Mouse (Mus musculus) CD4-positive, CD25-positive, alpha-beta regulatory T cell, adult 2 months (primary cell): Measurements from ENCODE around the gene Fam83e.
A peak's percentile ranks its signal among the peaks of the same experiment; 100 is the strongest.

ENCODE experiments used
- DNase-seq: peaks from one replicate; pipeline ENCODE4 v3.0.0-alpha.2; 2012; ENCODE audit warnings: low read depth, low spot score

Fam83e gene

DNA sequence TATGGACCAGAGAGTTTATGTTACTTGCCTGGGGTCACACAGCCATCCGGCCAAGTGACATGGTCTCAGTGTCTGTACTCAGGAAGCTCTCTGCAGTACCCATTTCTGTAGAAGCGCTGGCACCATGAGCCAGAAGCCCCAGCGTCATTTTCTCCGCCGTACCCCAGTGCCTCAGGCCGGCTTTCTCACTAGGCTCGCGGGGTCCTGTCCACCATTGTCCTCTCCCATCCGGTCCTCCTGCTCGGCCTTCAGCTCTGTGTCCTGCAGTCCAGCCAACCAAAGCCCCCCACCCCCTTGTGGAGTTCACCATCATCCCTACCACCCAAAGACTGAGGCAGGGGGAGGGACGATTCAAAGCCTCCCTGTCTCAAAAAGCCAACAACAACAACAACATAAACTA, 19.4 kb upstream of the Fam83e start:
- DNase-seq, result no peak

DNA sequence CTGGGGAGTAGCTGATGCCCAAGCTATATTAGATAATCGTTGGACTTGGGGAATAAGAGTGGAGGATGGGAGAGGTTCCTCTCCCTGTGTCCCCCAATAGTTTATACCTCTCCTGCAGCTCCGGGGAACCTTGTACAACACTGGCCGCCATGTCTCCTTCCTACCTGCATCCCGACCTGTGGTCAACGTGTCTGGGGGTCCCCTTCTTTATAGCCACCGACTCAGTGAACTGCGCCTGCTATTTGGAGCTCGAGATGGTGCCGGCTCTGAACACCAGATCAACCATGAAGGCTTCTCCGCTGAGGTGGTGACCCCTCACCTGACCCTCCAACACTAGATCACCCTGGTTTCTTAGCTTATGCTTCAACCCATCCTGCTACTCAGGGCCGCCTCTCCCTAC, 18.7 kb upstream of the Fam83e start:
- no peak for DNase-seq

GRCm38 (mm10) chr7:45702809-45703520, 18.0 kb upstream of the Fam83e start:
- DNase-seq, result no peak

- DNase-seq, result no peak
These were observed 17.4 kb upstream of the Fam83e start for GRCm38 (mm10) chr7:45703521-45704033.

DNA sequence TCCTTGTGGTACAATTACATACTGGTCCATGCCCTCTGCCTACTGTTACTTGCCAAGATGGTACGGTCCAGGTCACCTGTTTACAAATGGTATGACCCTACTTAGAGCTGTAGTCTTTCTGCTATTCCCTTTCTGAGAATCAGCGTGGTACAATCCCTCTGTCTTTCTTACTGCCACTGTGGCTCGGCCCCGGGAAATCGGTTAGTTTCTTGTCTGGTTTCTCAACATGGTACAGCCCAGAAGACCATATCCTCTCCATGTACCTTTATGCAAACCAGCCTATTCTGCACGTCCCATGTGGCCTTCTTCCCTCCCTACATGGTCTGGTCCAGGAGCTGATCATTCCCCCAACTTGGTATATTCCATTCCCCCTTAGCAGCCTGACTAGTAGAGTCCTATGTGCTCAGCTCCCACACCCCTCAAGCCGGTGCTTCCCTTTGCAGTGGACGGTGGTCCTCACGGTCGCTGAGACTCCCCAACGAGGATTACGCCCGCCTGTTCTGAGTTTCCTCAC, 16.9 kb upstream of the Fam83e start:
- DNase-seq, result peak; percentile 85

GRCm38 (mm10) chr7:45704730-45705442, 16.1 kb upstream of the Fam83e start, which contains the start of gene Dbp:
Dbp (plus strand) TSS chr7:45705088.
- DNase-seq, result peak; percentile 99

DNA sequence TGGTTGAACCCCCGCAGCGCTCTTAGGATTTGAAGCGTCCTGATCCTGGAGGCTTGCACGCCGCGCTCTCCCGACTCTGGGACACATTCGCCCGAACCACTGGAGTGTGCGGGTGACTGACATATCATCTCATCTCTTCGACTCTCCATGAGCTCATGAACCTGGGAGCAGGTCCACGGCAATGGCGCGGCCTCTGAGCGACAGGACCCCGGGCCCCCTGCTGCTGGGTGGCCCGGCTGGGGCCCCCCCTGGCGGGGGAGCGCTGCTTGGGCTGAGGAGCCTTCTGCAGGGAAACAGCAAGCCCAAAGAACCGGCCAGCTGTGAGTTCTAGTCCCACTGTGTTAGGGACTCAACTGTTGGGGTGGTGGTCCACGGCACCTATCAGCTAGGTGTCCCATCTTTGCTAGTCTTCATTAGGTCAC, 15.6 kb upstream of the Fam83e start:
- peak; percentile 60 for DNase-seq

DNA sequence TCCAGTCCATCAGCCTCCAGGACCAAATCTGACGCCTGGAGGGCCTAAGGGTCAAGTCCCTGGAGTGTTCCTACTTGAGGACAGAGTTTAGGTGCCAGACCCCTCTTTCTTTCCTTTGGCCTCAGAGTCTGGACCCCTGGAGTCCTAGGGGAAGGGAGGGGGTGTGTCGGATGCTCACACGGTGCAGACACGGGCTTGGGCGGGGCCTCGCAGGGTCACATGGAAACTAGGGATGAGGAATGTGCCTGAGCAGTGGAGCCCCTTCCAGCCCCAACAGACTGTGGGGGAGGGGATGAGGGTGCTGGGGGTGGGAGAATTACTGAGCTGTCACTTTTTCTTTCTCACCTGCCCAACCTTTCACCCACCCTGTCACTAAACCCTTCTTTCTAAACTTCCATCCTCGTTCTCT, 15.1 kb upstream of the Fam83e start:
- DNase-seq, result peak; percentile 60

- DNase-seq, result peak; percentile 93
These were observed 14.2 kb upstream of the Fam83e start for GRCm38 (mm10) chr7:45706721-45707241.

DNA sequence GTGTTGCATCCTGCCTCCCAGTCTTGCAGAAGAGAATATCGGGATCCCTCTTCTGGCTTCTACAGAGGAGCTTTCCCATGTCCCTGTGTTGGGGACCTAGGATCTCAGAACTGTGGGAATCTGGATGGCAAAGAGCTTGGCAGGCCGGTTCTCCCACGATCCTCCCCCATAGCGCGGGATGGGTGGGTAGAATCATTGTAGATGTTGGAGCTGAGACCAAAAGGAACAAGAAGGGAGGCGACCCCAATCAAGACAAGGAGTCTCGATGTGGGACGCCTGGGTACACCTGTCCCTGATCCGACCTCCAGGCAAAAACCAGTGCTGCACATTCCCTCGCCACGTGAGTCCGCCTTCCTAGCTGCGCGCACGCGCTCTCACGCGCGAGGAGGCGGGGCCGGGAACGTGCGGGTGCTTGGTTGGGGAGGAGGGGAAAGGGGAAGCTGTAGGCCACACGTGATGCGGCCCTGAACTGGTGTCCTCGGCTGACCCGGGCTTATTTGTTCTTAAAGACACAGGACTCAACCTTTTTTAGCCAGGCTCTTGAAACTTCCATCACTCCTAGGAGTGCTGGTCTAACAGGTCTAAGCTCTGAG, 13.5 kb upstream of the Fam83e start:
- DNase-seq, result peak; percentile 94

DNA sequence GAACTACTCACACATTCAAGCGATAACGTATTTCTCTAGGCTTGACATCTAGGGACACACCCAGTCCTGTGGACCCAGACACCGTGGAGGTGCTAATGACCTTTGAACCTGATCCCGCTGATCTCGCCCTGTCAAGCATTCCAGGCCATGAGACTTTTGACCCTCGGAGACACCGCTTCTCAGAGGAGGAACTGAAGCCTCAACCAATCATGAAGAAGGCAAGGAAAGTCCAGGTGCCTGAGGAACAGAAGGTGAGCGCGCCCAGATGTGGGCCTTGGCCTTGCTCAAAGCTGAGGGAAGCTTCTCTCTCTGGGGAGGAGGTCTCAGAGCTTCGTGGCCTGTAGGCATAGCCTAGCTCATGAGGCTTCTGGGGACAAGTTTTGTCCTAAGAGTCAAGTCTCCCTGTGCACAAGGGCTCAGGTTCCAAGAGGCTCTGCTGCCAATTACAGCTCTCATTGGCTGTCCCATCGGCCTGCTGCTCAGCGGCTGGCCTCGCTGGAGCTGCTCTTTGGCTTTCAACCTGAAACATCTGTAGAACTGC, 12.7 kb upstream of the Fam83e start:
- DNase-seq, result no peak

DNA sequence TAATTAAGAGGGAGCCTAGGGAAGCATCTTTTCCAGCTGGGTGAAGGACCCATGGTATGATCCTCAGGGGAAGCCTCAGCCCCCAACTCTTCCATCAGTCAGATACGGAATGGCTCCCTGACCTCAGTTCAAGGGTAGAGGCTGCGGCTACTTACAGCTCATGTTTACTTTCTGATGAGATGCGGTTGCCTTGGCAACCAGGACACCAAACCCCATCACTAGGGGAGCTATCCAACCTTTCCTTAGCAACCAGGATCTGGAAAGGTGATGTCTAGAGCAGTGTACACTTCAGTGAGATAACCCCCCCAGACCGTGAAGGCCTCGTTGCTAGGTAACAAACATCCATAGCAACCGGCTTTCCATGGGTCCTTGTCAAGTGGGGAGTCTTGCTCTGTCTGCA, 12.0 kb upstream of the Fam83e start:
- DNase-seq, result peak; percentile 39

DNA sequence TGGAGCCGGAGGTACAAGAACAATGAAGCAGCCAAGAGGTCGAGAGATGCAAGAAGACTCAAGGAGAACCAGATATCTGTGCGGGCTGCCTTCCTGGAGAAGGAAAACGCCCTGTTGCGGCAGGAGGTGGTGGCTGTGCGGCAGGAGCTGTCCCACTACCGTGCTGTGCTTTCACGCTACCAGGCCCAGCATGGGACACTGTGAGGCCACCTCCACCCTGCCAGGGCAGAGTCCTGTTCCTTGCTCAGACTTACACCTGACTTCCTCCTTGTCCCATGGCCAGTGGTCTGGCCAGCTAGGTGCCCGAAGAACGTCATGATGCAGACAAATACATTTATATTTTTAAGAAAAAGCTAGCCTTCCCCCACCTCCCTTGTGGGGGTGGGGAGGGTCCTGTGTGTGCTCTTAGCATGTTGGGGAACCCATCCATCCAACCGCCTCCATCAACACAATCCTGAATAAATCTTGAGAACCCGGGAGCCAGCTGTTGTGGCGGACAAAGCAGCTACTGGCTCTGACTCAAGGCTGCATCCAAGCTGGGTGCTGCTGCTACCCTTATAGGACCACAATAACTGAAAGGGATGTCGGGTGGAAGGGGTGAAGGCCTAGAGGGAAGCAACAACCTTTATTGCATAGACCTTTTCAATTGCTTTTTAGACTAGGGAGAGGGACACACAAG, 11.2 kb upstream of the Fam83e start:
- no peak for DNase-seq

DNA sequence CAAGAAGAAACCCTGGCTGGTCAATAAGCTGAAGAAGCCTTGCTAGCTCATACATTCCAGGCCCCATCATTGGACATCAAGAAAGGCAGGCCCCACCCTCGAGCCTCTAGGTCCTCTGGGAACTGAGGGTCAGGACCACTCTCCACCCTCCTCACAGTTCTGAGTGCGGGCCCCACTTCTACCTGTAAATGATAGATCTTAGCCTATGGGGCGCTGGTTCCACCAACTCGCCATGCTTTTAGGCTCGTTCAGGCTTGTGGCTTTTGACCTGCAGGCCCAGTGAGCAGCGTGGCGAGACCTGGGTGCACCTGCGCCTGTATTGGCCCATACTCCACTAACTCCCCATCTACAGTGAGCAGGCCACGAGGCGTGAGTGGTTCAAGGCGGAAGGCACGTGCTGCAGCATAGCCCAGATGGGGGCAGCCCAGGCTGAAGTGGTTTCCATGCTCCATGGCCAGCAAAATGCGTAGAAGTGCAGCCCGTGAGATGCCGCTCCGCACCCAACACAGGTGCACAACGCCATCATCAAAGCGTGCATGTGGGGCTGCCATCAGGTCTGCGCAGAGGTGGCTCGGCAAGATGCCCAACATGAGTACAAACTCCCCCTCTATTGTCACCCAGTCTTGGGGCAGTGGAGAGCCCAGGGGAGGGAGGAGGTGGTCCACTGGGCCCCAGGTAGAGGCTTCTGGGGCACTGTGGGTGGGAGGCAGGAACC, 10.4 kb upstream of the Fam83e start:
- no peak for DNase-seq

DNA sequence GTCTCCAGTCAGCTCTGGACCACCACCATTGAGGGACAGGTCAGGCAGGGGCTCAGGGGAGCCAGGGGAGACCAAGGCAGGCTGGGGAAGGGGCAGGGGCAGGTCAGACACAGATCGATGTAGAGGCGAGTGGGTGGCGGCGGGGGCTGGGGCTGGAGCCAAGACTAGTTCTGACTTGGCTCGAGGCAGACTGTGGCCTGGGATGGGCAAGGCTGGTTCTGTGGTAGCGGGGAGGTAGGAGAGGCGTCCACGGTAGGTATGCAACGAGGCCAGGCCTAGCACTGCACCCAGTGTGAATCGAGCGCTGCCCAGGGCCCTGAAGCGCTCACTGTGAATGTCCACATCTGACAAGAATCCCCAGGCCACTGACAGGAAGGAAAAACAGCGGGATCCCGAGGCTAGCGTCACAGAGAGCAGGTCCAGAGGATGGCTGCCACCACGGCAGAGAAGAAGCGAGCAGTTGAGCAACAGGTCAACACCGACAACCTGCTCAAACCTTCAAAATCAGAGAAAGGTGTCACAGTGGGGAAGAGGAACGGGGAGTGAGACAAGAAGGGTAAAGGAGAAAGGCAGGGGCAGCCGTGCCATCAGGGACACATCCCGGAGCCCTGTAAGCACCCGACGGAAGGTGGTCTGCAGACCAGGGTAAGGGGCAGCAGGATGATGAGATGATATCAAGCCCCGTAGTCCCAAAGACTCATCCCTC, 9.5 kb upstream of the Fam83e start:
- no peak for DNase-seq

GRCm38 (mm10) chr7:45712022-45712757, 8.8 kb upstream of the Fam83e start:
- no peak for DNase-seq

DNA sequence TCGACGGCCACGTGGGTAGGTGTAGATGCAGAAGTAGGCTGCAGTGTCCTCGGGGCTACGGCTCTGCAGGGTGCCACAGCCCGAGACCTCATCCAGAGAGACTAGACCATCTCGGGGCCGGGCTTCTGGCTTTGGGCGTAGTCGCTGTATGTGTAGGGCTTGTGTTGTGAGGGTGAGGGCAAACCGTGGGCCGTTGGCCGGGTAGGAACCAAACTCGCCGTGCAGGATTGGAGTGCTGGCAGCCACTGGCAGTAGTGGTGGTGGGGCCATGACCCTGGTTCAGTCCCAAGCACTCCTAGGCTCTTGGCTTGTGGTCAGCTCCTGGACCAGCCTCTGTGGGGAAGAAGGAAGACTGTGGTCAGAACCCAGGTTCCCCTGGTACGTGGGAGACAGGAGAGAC, 7.6 kb upstream of the Fam83e start:
- DNase-seq, result no peak

DNA sequence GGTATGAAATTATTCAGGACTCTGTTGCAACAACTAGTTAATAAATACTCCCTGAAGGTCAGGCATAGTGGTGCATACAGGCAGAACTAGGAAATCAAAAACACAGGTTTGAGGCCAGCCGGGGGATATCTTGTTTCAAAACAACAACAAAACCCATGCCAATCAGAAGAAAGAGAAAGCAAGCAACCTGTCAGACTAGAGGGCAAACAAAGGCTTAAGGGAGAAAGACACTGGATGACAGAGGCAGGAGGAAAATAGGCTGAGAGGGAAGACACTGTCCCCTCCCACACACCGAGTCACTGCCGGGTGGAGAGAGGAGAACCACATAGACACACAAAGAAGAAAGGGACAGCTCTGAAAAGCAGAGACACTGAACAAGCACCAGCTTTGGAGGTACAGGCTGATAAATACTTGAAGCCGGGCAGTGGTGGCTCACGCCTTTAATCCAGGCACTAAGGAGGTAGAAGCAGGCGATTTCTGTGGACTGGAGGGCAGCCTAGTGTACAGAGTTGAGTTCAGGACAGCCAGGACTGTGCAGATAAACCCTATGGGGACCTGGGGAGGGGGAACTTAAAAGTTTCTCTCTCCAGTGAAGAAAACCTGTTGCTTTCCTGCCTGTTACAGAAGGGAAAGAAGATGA, 7.0 kb upstream of the Fam83e start:
- DNase-seq, result no peak

GRCm38 (mm10) chr7:45714630-45715089, 6.4 kb upstream of the Fam83e start:
- no peak for DNase-seq
